Mouse (Mus musculus): ENCODE measurements at regions not wholly inside any gene's neighbourhood (a gene's known extent, or its start where the extent isn't known, plus 50 kb on each side); places are given as distances from the start of the nearest gene placed in this dataset.
A peak's percentile ranks its signal among the peaks of the same experiment; 100 is the strongest.

DNA sequence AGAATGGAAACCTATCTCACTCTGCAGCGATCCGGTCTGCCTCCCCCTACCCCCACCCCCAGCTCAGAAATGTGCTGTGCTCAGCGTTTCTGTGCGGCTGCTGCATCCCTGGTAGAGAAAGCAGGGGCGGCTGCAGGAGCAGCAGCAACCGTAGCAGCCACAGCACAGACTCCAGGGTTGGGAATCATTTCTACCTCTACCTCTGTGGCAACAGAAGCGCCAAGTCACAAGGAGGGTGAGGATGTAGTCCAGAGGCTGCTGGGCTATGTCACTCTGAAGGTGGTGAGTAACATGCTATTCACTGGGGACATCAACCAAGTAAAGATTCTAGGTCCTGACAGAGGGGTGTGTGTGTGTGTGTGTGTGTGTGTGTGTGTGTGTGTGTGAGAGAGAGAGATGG is 470.2 kb downstream of the Prss52 start:
- intact Hi-C loops (cut with DNase I): no loop called here

DNA sequence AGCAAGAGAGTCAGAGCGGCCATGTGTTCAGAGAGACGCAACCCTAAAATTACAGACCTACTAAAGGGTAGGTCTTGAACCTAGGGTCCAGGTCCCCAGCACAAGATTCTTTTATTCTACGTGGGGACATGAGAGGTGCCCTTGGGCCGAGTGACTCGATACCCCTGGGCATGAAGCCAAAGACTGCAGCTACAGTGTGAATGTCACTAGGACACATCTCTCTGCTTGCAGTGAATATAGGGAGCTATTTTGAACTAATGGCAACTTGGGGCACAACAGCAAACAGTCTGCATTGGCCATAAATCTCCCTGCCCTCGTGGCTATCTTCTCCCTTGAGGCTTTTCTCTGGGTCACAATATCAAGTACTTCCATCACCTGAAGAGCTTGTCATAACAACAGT is 470.7 kb downstream of the Prss52 start:
- intact Hi-C loops (cut with DNase I): no loop called here
- DNase-seq (ENCODE audit: low spot score in 2 of 2): peak in 1 of 2 experiments; percentile 26

More for the DNA sequence above, 470.2 kb downstream of the Prss52 start:
- peak; percentile 64 to 66 for DNase-seq (ENCODE audit: low spot score in 2 of 2)

GRCm38 (mm10) chr14:64575954-64576353 is 471.9 kb downstream of the Prss52 start:
- intact Hi-C loops (cut with DNase I): no loop called here
- DNase-seq (ENCODE audit: low spot score in 2 of 2): peak in 1 of 2 experiments; percentile 32

DNA sequence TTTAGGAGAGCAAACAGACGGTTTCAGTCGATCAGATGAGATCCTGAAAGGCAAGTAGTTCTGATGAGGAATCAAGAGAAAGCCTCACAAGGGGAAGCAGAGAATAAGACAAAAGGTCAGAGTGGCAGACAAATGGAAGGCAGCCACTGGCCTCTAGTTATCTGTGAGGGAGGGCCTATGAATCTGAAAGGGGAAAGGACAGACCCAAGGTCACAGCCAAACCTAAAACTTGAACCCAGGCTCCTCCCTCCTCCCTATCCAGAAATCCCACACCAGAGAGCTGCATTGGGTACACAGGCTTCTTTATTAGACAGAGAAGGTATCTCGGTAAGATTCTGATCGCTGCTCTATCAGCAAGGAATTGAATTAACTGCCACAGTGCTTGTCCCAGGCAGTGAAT is 476.0 kb downstream of the Prss52 start:
- no peak for DNase-seq (ENCODE audit: low spot score in 2 of 2)
- intact Hi-C loops (cut with DNase I): no loop called here

DNA sequence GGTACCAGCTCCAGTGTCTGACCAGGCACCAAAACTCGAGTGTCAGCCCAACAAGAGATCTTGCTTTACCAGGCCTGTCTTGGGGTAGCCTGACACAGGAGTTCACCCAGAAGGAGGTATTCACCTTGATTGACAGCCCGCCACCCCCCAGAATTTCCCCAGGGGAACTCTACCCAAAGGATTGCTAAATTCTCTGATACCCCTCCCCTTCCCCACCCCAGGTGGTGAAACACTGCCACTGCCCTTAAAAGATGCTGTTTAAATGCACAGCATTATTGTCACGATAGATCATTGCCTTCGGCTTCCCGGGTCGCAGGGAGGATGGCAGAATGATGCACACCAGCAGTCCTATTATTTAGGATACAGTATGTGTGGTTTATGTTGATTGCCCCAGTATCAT is 476.8 kb downstream of the Prss52 start:
- intact Hi-C loops (cut with DNase I): no loop called here
- DNase-seq (ENCODE audit: low spot score in 2 of 2): no peak

- intact Hi-C loops (cut with DNase I): no loop called here
- no peak for DNase-seq (ENCODE audit: low spot score in 2 of 2)
Measured at GRCm38 (mm10) chr14:64581705-64582104, 477.6 kb downstream of the Prss52 start.

DNA sequence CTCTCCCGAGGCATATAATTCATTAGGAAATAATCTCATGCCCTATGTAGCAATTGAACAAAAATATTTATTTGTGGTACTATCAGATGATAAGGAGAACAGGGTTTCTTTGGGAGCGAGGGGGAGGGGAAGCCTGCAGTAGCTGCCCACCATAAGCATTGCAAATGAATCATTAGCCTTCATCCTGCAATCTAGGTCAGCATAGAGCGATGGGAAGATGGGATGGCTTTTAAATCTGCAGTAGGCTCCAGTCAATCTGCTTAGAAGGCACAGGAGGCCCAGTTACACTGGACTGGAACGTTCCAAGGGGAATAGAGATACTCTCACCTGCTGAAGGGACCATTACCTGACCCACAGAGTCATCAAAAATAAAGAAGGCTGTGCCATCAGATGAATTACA is 478.7 kb downstream of the Prss52 start:
- intact Hi-C loops (cut with DNase I): no loop called here
- no peak for DNase-seq (ENCODE audit: low spot score in 2 of 2)

DNA sequence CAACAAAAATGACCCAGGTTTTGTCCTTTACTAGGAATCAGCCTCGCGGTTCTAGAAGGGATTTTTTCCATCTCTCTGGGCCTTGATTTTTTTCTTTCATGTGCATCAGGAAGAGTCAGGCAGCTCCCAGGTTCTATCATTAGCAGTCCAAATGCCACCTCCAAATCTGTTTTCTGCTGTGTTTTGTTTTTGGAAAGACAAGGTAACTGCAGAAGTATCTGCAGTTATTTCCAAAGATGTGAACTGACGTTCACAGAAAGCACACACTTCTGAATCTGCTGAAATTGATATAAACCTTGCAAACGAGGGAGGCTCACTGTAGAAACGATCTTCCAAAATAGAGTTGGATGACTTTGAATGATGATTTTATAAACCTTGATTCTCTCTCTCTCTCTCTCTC is 480.1 kb downstream of the Prss52 start:
- intact Hi-C loops (cut with DNase I): no loop called here
- DNase-seq (ENCODE audit: low spot score in 2 of 2): no peak

DNA sequence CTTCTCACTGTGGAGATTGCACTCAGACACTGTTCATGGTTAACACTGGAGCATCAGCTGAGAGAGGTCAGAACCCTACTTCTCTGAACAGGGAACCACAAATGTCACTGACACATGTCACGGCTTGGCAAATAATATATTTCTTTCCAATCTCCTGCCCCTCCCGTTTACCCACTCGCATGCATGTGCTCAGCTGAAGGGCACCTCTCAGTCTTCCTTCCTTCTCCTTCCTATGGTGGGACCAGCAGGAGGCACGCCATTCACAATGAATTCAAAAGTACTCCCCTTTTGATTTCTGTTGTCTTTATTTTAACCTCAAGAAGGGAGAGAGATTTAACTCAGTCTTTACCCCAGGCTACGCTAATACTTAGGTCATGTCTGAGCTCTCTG is 481.0 kb downstream of the Prss52 start:
- no peak for DNase-seq (ENCODE audit: low spot score in 2 of 2)
- intact Hi-C loops (cut with DNase I): loop anchor here (5.0 kb wide), 4 partner anchors 143 to 448 kb away; no protein-coding TSS in a partner anchor

GRCm38 (mm10) chr14:64585471-64586192 is 481.5 kb downstream of the Prss52 start:
- peak in 1 of 2 experiments; percentile 51 for DNase-seq (ENCODE audit: low spot score in 2 of 2)
- intact Hi-C loops (cut with DNase I): loop anchor here (5.0 kb wide), 4 partner anchors 143 to 448 kb away; no protein-coding TSS in a partner anchor

- intact Hi-C loops (cut with DNase I): loop anchor here (5.0 kb wide), 4 partner anchors 144 to 449 kb away; no protein-coding TSS in a partner anchor
- DNase-seq (ENCODE audit: low spot score in 2 of 2): no peak
Measured at GRCm38 (mm10) chr14:64586386-64586859, 482.3 kb downstream of the Prss52 start.

DNA sequence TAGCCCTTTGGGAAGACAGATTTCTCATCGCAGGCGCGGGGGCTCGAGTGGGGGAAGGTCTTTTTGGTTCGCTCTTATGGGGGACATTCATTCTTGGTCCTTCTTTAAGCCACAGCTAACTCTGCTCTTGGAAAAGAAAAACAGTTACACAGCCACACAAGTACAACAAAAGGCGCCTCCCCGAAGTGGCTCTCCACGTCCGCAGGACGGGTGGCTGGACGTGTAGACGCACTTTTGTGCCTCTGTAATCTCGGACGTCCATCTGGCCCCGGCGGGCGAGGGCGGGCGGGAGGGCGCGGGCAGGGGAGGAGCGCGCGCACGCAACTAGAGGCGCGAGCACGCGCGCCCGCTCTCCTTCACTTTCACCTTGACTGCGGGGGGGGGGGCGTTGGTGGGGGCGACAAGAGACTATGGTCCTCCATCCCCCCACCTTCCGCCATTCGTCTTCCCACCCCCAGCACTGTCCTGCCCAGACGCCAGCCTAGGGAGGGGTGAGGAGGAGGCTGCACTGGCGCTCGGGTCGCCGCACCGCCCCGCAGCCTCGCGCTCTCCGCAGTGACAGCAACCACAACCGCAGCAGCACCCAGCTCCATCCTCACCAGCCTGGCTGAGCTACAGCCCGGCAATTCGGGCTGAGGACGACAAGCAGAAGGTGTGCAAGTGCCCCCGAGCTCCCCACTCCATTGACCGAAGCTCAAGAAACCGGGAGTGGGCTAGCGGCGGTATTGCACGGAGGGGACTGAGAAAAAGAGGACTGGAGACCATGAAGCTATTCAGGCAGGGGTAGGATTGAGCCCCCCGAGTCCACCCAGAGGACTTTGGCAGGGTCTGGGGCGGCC is 483.0 kb downstream of the Prss52 start:
- peak; percentile 74 to 80 for DNase-seq (ENCODE audit: low spot score in 2 of 2)
- intact Hi-C loops (cut with DNase I): loop anchor here (5.0 kb wide), 4 partner anchors 145 to 450 kb away; no protein-coding TSS in a partner anchor

DNA sequence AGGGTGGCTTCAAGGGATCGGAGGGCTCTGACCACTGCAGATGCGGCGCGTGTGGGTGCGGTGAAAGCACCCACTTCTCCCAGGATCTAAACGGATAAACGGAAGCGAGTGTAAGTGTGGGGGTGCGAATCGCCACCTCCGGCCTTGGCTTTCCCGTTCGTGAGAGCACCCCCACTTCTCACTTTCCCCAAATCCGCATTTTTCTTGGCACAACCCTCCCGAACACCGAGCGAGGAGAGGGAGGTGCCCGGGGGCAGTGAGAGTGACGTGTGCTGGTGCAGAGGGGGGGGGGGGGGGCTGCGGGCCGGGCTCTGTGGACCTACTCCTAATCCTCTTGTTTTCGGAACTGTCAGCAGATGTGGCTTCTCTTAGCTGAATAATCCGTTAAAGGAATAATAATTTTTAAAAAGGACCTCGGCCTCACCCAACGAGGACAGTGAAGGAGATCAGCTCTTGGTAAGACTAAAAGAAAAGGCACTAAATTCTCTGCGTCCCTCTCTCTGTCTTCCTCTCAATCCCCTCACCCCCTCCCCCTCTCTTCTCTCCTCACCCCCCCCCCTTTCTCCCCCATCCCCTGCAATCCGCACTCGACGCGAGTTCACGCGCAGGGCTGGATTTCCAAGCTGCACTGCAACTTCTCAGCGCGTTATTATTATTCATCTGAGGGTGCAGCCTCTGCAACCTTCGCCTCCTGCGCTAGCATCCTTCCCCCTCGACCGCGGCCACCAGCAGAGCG is 483.8 kb downstream of the Prss52 start:
- DNase-seq (ENCODE audit: low spot score in 2 of 2): peak; percentile 67 to 87
- intact Hi-C loops (cut with DNase I): loop anchor here (1.0 to 5.0 kb wide), 5 partner anchors 146 to 451 kb away; no protein-coding TSS in a partner anchor

- DNase-seq (ENCODE audit: low spot score in 2 of 2): peak in 1 of 2 experiments; percentile 32
- intact Hi-C loops (cut with DNase I): loop anchor here (1.0 to 5.0 kb wide), 5 partner anchors 146 to 451 kb away; no protein-coding TSS in a partner anchor
Measured at GRCm38 (mm10) chr14:64588561-64588960, 484.5 kb downstream of the Prss52 start.

- intact Hi-C loops (cut with DNase I): loop anchor here (5.0 kb wide), 4 partner anchors 147 to 452 kb away; no protein-coding TSS in a partner anchor
- no peak for DNase-seq (ENCODE audit: low spot score in 2 of 2)
Measured at GRCm38 (mm10) chr14:64589126-64589525, 485.0 kb downstream of the Prss52 start.

DNA sequence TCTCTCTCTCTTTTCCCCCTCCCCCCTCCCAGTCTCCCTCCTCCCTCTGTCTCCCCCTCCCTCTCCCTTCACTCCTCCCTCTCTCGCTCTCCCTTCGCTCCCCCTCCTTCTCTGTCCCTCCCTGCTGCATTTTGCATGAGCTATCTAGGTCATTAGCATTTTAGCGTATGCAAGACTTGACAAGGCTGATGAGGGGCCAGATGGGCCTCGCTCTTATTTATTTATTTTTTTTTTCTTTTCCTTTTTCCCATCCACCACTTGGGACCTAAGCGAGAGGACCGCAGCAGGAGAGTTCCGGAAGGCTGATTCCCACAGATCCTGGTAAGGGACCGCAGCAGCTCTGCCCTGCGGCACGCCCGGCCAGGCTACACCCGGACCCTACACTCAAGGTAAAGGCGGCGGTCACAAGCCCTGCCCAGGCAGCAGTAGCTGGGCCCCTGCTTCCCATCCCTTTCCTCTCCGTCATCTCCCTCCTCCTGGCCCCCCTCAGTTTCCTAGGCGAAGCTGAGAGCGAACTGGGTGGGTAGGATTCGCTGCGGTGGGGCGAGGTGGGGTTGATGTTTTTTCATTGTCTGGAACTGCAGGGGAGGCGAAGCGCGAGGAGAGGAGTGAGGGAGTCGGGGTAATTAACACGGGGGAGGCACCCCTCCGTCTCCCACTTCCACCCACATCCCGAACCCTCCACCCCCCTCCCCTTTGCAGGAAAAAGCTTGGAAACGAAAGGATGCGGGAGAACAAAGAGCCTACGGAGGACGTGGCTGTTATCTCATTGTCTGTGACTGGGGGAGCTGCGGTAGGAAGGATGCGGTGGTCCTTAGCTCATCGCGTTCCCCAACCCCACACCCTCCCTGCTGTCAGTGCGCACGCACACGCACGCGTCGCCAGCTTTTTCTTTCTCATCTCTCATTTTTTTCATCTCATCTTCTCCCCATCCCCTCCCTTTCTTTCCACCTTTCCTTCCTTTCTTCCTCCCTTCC is 485.8 kb downstream of the Prss52 start:
- intact Hi-C loops (cut with DNase I): loop anchor here (5.0 kb wide), 4 partner anchors 148 to 453 kb away; no protein-coding TSS in a partner anchor
- peak; percentile 55 to 57 for DNase-seq (ENCODE audit: low spot score in 2 of 2)

- DNase-seq (ENCODE audit: low spot score in 2 of 2): peak in 1 of 2 experiments; percentile 30
- intact Hi-C loops (cut with DNase I): no loop called here
Measured at GRCm38 (mm10) chr14:64590611-64591010, 486.5 kb downstream of the Prss52 start.
